Mouse (Mus musculus): ENCODE measurements around the gene Nek9. TPM values are rescaled to one million over a fixed set of nuclear protein-coding genes. Genes with fewer than 3 reads are reported as not detected.

Gene Nek9
- polyA plus RNA-seq, 1 experiment = 31.7 TPM

DNA sequence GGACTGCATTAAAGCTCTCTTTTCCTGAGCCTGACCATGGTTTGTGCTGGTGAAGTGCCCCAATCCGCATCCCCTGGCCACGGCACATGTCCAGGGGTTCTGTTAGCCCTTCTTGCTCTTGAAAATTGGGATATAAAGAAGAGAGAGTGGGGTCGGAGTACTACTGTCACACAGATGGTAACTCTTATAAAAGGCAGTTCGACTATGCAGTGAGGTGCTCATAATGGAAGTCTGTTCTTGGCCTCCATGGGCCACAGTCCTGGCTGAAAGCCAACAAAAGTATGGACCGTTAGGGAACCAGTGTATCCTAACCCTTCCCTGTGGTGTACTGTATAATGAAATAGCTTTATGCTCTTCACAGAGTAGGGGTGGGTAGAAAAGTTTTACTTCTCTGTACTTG, 42.2 kb downstream of the Nek9 start:
- Histone ChIP-seq H3K4me3 (ENCODE audit: insufficient read depth, low read length) (no peak overlapping the region), H3K4me1 (ENCODE audit: control insufficient read depth, insufficient read depth, low read length) (peaks cover 2% of the 10 kb centered on the region; the same call in 1 of the 2 replicates), H3K27ac (ENCODE audit: insufficient read depth, low read length) (no peak overlapping the region)
- TF ChIP-seq CTCF (IDR thresholded peaks at IDR 0.05; ENCODE audit: extremely low read depth, insufficient read depth, low read length) (no peak), POLR2A (IDR thresholded peaks at IDR 0.05; ENCODE audit: extremely low read depth, insufficient read depth, low read length) (no peak)

DNA sequence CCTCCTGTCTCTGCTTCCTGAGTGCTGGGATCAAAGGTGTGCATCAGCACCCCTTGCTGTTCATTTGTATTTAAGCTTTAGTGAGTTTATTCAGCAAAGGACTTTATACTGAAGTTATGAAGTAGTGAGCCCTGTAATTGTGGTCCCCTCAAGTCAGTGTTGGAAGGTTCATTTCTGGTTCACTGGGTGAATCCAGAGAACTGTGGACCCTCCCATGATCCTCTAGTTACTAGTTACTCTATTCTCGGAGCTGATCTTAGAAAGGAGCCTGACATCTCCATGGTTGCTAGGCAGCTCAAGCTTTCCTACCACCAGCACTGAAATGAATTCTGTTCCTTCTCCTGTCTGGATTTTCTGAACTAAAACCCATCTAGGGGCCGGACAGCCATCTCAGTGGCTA, 43.7 kb downstream of the Nek9 start:
- Histone ChIP-seq H3K4me1 (ENCODE audit: control insufficient read depth, insufficient read depth, low read length) (peaks cover 2% of the 10 kb centered on the region), H3K4me3 (ENCODE audit: insufficient read depth, low read length) (no peak overlapping the region), H3K27ac (ENCODE audit: insufficient read depth, low read length) (no peak overlapping the region)
- no peak for TF ChIP-seq CTCF (IDR thresholded peaks at IDR 0.05; ENCODE audit: extremely low read depth, insufficient read depth, low read length)
- no peak for TF ChIP-seq POLR2A (IDR thresholded peaks at IDR 0.05; ENCODE audit: extremely low read depth, insufficient read depth, low read length)

DNA sequence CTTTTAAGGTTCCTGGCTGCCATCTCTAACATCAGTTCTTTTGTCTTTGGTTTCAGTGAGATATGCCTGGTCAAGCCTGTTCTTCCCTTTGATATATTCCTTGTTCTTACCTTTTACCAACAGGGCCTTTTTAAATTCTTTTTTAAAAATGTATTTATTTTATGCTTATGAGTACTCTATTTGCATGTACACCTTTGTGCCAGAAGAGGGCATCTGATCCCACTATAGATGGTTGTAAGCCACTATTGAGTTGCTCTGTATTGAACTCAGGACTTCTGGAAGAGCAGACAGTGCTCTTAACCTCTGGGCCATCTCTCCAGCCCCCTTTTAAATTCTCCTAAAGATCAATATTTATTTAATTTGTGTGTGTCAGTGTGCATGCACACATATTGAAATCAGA, 46.3 kb downstream of the Nek9 start:
- TF ChIP-seq CTCF (IDR thresholded peaks at IDR 0.05; ENCODE audit: extremely low read depth, insufficient read depth, low read length) (no peak), POLR2A (IDR thresholded peaks at IDR 0.05; ENCODE audit: extremely low read depth, insufficient read depth, low read length) (no peak)
- Histone ChIP-seq H3K4me1 (ENCODE audit: control insufficient read depth, insufficient read depth, low read length) (peaks cover 2% of the 10 kb centered on the region; the same call in 1 of the 2 replicates), H3K4me3 (ENCODE audit: insufficient read depth, low read length) (no peak overlapping the region), H3K27ac (ENCODE audit: insufficient read depth, low read length) (no peak overlapping the region)

DNA sequence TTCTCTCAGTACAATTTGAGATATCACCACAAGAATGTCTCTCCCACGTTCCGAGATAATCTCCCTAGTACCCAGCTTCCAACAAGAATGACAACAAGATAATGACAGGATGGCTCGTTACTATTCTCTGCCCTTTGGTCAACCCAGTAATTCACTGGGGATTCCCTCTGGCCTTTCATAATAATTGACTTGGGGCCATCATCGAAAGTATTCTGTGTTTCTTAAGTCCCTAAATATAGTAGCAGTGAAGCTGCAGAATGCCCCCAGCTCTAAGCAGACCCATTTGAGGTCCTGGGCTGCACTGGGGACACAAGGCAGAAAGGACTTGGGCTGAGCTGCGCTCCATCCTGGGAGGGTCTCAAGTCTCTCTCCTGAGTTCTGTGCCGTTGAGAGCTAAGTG, 46.9 kb downstream of the Nek9 start:
- Histone ChIP-seq H3K4me1 (ENCODE audit: control insufficient read depth, insufficient read depth, low read length) (peaks cover 2% of the 10 kb centered on the region; the same call in 1 of the 2 replicates), H3K27ac (ENCODE audit: insufficient read depth, low read length) (no peak overlapping the region), H3K4me3 (ENCODE audit: insufficient read depth, low read length) (no peak overlapping the region)
- TF ChIP-seq POLR2A (IDR thresholded peaks at IDR 0.05; ENCODE audit: extremely low read depth, insufficient read depth, low read length) = no peak
- no peak for TF ChIP-seq CTCF (IDR thresholded peaks at IDR 0.05; ENCODE audit: extremely low read depth, insufficient read depth, low read length)

DNA sequence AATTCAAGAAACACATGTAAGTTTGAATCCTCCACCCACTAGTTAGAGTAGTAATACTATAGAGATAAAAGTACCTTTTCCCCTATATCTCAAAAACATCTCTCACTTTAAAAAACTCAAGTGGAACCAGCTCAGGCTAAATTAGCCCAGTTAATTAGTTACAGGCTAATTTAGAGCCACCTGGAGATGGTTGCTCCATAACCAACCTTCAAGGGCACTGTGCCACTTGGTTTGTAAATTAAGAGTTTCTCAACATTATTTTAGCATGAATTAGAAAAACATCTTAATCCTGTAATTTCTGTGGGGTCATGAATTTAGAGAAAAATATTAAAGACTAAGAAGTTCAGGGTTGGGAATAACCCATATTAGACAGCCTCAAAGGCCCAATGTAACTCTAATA, 47.6 kb downstream of the Nek9 start:
- no peak for TF ChIP-seq POLR2A (IDR thresholded peaks at IDR 0.05; ENCODE audit: extremely low read depth, insufficient read depth, low read length)
- no peak for TF ChIP-seq CTCF (IDR thresholded peaks at IDR 0.05; ENCODE audit: extremely low read depth, insufficient read depth, low read length)
- H3K4me1 ChIP-seq (ENCODE audit: control insufficient read depth, insufficient read depth, low read length) = peaks cover 2% of the 10 kb centered on the region; the same call in 1 of the 2 replicates
- no peak overlapping the region for H3K4me3 ChIP-seq (ENCODE audit: insufficient read depth, low read length)
- H3K27ac ChIP-seq (ENCODE audit: insufficient read depth, low read length) = no peak overlapping the region

DNA sequence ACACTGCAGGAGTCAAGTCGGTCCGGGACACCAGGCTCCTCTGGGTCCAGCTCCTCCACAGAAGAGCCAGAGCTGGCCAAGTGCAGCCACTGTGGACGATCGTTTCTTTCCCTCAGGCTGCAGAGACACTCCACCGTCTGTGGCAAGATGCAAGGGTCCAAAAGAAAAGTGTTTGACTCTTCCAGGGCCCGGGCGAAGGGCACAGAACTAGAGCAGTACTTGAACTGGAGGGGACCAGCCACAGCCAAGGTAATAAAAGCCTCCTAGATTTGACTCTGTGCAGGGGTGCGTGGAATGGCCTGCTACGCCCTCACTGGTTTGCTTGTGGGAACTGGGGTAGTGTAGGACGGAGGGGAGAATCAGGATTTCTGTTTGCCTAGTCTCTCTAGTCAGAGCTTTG, 48.5 kb downstream of the Nek9 start:
- Histone ChIP-seq H3K4me3 (ENCODE audit: insufficient read depth, low read length) (no peak overlapping the region), H3K4me1 (ENCODE audit: control insufficient read depth, insufficient read depth, low read length) (peaks cover 2% of the 10 kb centered on the region; the same call in 1 of the 2 replicates), H3K27ac (ENCODE audit: insufficient read depth, low read length) (no peak overlapping the region)
- TF ChIP-seq CTCF (IDR thresholded peaks at IDR 0.05; ENCODE audit: extremely low read depth, insufficient read depth, low read length) (no peak), POLR2A (IDR thresholded peaks at IDR 0.05; ENCODE audit: extremely low read depth, insufficient read depth, low read length) (no peak)

DNA sequence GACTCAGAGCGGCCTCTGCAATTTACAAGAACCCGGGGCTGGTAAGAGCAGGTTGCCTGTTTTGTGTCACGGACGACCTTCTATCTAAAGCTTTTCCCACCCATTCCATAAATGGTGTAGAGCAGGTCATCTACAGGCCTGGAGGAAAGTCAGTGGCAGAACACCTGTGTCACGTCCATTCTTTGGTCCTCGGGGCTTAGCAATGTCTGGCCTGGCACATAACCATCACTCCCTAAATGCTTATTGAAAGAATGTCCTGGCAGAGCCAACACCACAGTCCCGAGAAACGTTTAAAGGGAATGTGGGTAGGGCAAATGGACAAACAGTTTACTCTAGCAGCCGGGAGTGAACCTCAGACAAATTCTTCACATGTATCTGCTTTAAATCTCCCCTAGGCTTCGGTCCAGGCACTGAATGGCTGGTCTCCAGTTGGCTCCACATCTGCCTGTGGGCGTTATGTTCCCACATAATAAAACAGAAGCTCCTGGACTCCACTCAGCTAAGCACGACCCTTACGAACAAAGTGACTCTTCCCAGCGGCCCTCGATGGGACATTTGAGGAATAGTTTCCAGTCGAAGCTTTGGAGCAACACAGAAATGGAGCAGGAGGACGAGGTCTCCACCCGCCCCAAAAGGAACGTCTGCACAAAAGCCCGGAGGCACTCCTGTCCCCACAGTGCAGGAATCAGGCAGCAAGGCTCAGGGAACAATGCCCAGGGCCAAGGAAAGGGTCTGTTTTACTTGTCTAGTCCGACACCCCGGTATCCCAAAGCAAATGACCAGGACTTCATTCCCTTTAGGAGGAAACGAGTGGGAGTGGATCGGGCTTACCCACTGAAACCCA, 49.8 kb downstream of the Nek9 start:
- Histone ChIP-seq H3K27ac (ENCODE audit: insufficient read depth, low read length) (no peak overlapping the region), H3K4me3 (ENCODE audit: insufficient read depth, low read length) (peak overlapping the region; percentile 45), H3K4me1 (ENCODE audit: control insufficient read depth, insufficient read depth, low read length) (peaks cover 2% of the 10 kb centered on the region; the same call in 1 of the 2 replicates)
- TF ChIP-seq POLR2A (IDR thresholded peaks at IDR 0.05; ENCODE audit: extremely low read depth, insufficient read depth, low read length) = no peak
- TF ChIP-seq CTCF (IDR thresholded peaks at IDR 0.05; ENCODE audit: extremely low read depth, insufficient read depth, low read length) = no peak

DNA sequence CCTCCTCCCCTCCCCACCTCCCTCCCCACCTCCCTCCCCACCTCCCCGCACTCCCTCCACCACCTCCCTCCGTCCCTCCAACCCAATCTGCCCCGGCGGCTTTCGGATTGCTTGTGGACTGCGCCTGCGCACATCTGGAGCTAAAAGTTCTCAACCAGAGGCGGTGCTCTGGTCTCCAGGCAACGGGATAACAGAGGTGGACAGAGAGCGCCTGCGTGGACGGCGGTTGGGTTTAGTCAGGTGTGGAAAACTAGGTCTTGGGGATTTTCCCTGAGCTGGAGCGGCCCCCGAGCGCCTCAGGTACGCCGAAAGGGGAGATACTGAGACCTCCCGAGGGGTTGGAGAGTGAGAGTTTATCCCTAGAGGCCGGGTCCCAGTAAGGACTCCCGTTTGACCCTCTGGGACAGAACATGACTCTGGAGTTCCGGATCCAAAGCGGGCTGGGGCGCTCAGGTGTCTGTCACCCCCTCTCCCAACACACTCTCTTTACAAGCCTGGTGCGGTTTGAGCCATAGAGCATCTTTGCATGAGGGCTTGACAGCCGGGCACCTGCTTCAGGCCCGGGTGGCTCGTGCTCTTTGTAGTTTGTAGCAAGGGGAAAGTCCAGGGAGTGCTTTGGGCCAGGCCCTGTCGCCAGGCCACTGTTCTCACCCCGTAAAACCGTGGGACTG, 50.5 kb downstream of the Nek9 start, which contains the start of gene Zc2hc1c:
Gene Zc2hc1c (plus strand): TSS at position 106 of the 671 bp plus-strand sequence.
- no peak for TF ChIP-seq CTCF (IDR thresholded peaks at IDR 0.05; ENCODE audit: extremely low read depth, insufficient read depth, low read length)
- TF ChIP-seq POLR2A (IDR thresholded peaks at IDR 0.05; ENCODE audit: extremely low read depth, insufficient read depth, low read length) = peak; percentile 27; the same call in 1 of the 2 replicates
- Histone ChIP-seq H3K4me3 (ENCODE audit: insufficient read depth, low read length) (peak within 1 kb of the TSS; percentile 45), H3K27ac (ENCODE audit: insufficient read depth, low read length) (no peak within 1 kb of the TSS), H3K4me1 (ENCODE audit: control insufficient read depth, insufficient read depth, low read length) (peaks cover 2% of the 10 kb centered on the region; the same call in 1 of the 2 replicates)

DNA sequence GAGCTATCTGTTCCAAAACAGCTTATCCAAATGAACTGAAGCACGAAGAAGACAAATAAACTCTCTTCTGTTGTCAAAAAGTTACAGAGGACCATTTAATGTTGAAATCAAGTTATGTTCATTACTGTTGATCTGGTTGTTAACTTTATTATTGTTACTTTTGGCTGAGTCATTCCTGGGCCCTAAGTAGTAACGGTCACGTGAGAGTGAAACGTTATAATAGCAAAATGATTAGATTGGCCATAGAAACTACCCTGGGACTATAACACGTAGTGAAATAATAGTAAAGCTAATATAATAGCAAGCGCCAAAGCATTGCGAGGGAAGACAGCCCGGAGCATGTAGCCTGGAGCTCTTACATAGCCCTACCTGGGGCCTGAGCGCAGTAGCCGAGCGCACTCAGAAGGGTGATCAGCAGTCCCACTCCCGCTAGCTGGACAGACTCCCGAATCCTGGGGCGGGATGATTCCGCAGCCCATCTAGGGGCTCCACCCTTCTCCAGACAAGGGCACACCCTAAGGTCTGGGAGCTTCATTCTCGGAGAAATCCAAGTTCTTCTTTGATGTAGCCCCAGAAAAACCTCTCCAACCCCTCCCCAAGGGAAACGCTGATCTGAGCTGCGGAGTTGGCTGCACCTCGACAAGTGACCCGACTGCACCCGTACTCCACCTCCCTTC, 51.2 kb downstream of the Nek9 start, which contains the start of gene Acyp1:
Gene Acyp1 (minus strand): TSS at position 630 of the 677 bp plus-strand sequence.
- Histone ChIP-seq H3K27ac (ENCODE audit: insufficient read depth, low read length) (no peak within 1 kb of the TSS), H3K4me3 (ENCODE audit: insufficient read depth, low read length) (peak within 1 kb of the TSS; percentile 45), H3K4me1 (ENCODE audit: control insufficient read depth, insufficient read depth, low read length) (peaks cover 2% of the 10 kb centered on the region; the same call in 1 of the 2 replicates)
- TF ChIP-seq POLR2A (IDR thresholded peaks at IDR 0.05; ENCODE audit: extremely low read depth, insufficient read depth, low read length) (no peak), CTCF (IDR thresholded peaks at IDR 0.05; ENCODE audit: extremely low read depth, insufficient read depth, low read length) (no peak)
